Comparison of ENCODE assay signal across 17 mouse cellular contexts in the genomic region with DNA sequence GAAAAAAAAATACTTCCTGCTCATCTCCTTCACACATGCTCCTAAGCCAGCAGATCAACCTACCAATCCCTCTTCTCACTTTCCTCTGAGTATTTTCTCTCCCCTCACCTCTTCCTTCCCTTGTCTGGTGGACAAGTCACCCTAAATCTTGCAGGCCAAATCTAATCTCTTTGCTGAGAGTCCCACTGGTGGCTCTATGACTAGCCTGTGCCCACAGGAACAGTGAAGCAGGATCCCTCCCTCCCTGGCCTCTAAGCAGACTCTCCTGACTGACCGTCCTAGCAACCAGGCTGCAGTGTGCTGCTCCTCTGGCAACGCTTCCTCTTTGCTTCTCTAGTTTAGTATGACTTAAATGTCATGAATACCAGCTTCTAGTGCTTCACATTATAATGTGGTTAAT. TPM values are rescaled to one million over a fixed set of nuclear protein-coding genes. Genes with fewer than 3 reads are reported as not detected.
DNase-seq lines count a peak whose midpoint lies in the region; ATAC-seq and TF ChIP-seq lines count a peak whose summit lies in the region.
"Had no signal": no experiment of that assay in that cellular context is flagged by ENCODE, and none has a peak within 500 bp of the region (broad histone marks: within the 10 kb centered on the region; RNA-seq: fewer than 3 reads in every experiment).

No protein-coding gene starts in this region.

- H3K27ac ChIP-seq in hindbrain, embryonic 14.5 days = peak overlapping the region; percentile 17; the same call in 1 of the 2 replicates
- H3K27ac ChIP-seq in hindbrain, embryonic 11.5 days (ENCODE audit: low read depth, low read length) = no peak overlapping the region
- H3K27ac ChIP-seq in spleen, adult 2 months (ENCODE audit: insufficient read depth, low read length) = peak overlapping the region; percentile 59; the same call in 1 of the 2 replicates
- H3K27ac ChIP-seq in intestine, postnatal 0 days (ENCODE audit: low read depth, low read length) = peak overlapping the region; percentile 69
- H3K27ac ChIP-seq: liver, embryonic 15.5 days had no signal

- H3K9ac ChIP-seq in hindbrain, embryonic 14.5 days = no peak overlapping the region
- H3K9ac ChIP-seq in hindbrain, embryonic 11.5 days (ENCODE audit: low read depth, low read length) = no peak overlapping the region
- no peak overlapping the region for H3K9ac ChIP-seq in intestine, postnatal 0 days (ENCODE audit: low read depth, low read length)
- H3K9ac ChIP-seq: liver, embryonic 15.5 days had no signal

- no peaks in the 10 kb centered on the region for H3K27me3 ChIP-seq in hindbrain, embryonic 14.5 days (ENCODE audit: control insufficient read depth, insufficient read depth, low read length)
- H3K27me3 ChIP-seq in hindbrain, embryonic 11.5 days (ENCODE audit: control insufficient read depth, insufficient read depth, low read length) = no peaks in the 10 kb centered on the region
- no peaks in the 10 kb centered on the region for H3K27me3 ChIP-seq in spleen, adult 2 months (ENCODE audit: control insufficient read depth, insufficient read depth, low read length)
- no peaks in the 10 kb centered on the region for H3K27me3 ChIP-seq in intestine, postnatal 0 days (replicated peaks; ENCODE audit: control insufficient read depth, insufficient read depth, low read length)
- H3K27me3 ChIP-seq: CH12.LX; liver, embryonic 15.5 days had no signal

- no peak for ATAC-seq in hindbrain, embryonic 14.5 days (ENCODE audit: low FRiP score)
- ATAC-seq in hindbrain, embryonic 11.5 days (ENCODE audit: low FRiP score) = no peak
- ATAC-seq in intestine, postnatal 0 days = no peak
- ATAC-seq: forebrain, embryonic 14.5 days had no signal

- H3K4me1 ChIP-seq in hindbrain, embryonic 14.5 days (replicated peaks; ENCODE audit: control insufficient read depth, insufficient read depth, low read length) = peaks cover 3% of the 10 kb centered on the region; the same call in 1 of the 2 replicates
- H3K4me1 ChIP-seq in hindbrain, embryonic 11.5 days (replicated peaks; ENCODE audit: control insufficient read depth, insufficient read depth, low read length) = no peaks in the 10 kb centered on the region
- peaks cover 46% of the 10 kb centered on the region for H3K4me1 ChIP-seq in spleen, adult 2 months (ENCODE audit: control insufficient read depth, insufficient read depth, insufficient read length)
- H3K4me1 ChIP-seq in intestine, postnatal 0 days (replicated peaks; ENCODE audit: control insufficient read depth, insufficient read depth, low read length) = peaks cover 35% of the 10 kb centered on the region

- H3K4me2 ChIP-seq in hindbrain, embryonic 14.5 days (replicated peaks) = no peak overlapping the region
- no peak overlapping the region for H3K4me2 ChIP-seq in hindbrain, embryonic 11.5 days (replicated peaks; ENCODE audit: low read depth, low read length)
- no peak overlapping the region for H3K4me2 ChIP-seq in intestine, postnatal 0 days (replicated peaks; ENCODE audit: low read depth)
- H3K4me2 ChIP-seq: heart, embryonic 11.5 days; liver, embryonic 15.5 days had no signal

- H3K9me3 ChIP-seq in hindbrain, embryonic 14.5 days (ENCODE audit: control insufficient read depth, low read length) = no peaks in the 10 kb centered on the region
- no peaks in the 10 kb centered on the region for H3K9me3 ChIP-seq in hindbrain, embryonic 11.5 days (ENCODE audit: control insufficient read depth, low read length)
- H3K9me3 ChIP-seq in intestine, postnatal 0 days (ENCODE audit: control insufficient read depth) = no peaks in the 10 kb centered on the region
- H3K9me3 ChIP-seq: liver, embryonic 15.5 days had no signal

- no peak for TF ChIP-seq POLR2A in spleen, adult 2 months (IDR thresholded peaks at IDR 0.05; ENCODE audit: low read depth, low read length)

- TF ChIP-seq CTCF in spleen, adult 2 months (IDR thresholded peaks at IDR 0.05; ENCODE audit: extremely low read depth, insufficient read depth, insufficient read length, insufficient replicate concordance) = no peak
- no peak for TF ChIP-seq CTCF in intestine, postnatal 0 days (IDR thresholded peaks at IDR 0.05; ENCODE audit: low read depth)

- 46% methylated on average over 2 of the region's 2 CpGs for WGBS in hindbrain, embryonic 14.5 days
- WGBS in hindbrain, embryonic 11.5 days = 83% methylated on average over 2 of the region's 2 CpGs
- WGBS in spleen, adult 2 months = 12% methylated on average over 2 of the region's 2 CpGs
- 19% methylated on average over 2 of the region's 2 CpGs for WGBS in intestine, postnatal 0 days

- no peak for DNase-seq in hindbrain, embryonic 14.5 days (ENCODE audit: low spot score)
- no peak for DNase-seq in hindbrain, embryonic 11.5 days (ENCODE audit: low spot score)
- no peak for DNase-seq in spleen, adult 2 months (ENCODE audit: low read depth in 1 of 2, low spot score in 2 of 2)
- no peak for DNase-seq in spleen, postnatal 4 days (ENCODE audit: low spot score in 2 of 2)
- DNase-seq in kidney, postnatal 25 days = no peak
- no peak for DNase-seq in cerebellum, adult 11-12 months
- DNase-seq: adrenal gland, postnatal 25 days; cerebellum, adult 9-11 months; heart, postnatal 36 days; kidney, adult 11 months; kidney, postnatal 10 days; lung, postnatal 4 days had no signal

- H3K36me3 ChIP-seq in hindbrain, embryonic 14.5 days (replicated peaks; ENCODE audit: control insufficient read depth, insufficient read depth) = no peaks in the 10 kb centered on the region
- H3K36me3 ChIP-seq in hindbrain, embryonic 11.5 days (ENCODE audit: control insufficient read depth, insufficient read depth, low read length) = no peaks in the 10 kb centered on the region
- no peaks in the 10 kb centered on the region for H3K36me3 ChIP-seq in spleen, adult 2 months (ENCODE audit: control insufficient read depth, insufficient read depth, low read length)
- no peaks in the 10 kb centered on the region for H3K36me3 ChIP-seq in intestine, postnatal 0 days (ENCODE audit: control insufficient read depth, insufficient read depth)

- no peak overlapping the region for H3K4me3 ChIP-seq in hindbrain, embryonic 14.5 days (replicated peaks; ENCODE audit: low read length)
- no peak overlapping the region for H3K4me3 ChIP-seq in hindbrain, embryonic 11.5 days (ENCODE audit: low read depth, low read length)
- H3K4me3 ChIP-seq in spleen, adult 2 months (ENCODE audit: extremely low read depth, insufficient read depth, insufficient read length) = no peak overlapping the region
- no peak overlapping the region for H3K4me3 ChIP-seq in intestine, postnatal 0 days (ENCODE audit: low read depth, low read length)
- H3K4me3 ChIP-seq: liver, embryonic 15.5 days had no signal

RNA-seq across cellular contexts. Expression of a gene that starts 54.8 kb away (rescaled TPM):
- 45.3 and 49.9 TPM in 2 replicates for polyA plus RNA-seq in hindbrain, embryonic 14.5 days (2014; fragmentation: Nextera tagmentation; extraction: Ambion mirVana)
- 52.7 and 68.2 TPM in 2 replicates for polyA plus RNA-seq in hindbrain, embryonic 11.5 days (2014; fragmentation: Nextera tagmentation; extraction: Ambion mirVana)
- polyA plus RNA-seq in spleen, adult 2 months (2012; rRNA removed) = 76.3 and 77.7 TPM in 2 replicates
- 41.2 and 47.9 TPM in 2 replicates for polyA plus RNA-seq in intestine, postnatal 0 days (2015; fragmentation: Nextera tagmentation; extraction: Ambion mirVana)
